Mouse (Mus musculus) ES-E14 (cell line): ENCODE data around the gene Wnk2.

ENCODE experiments used
- CHD2 ChIP-seq: IDR thresholded peaks from 2 replicates; pipeline ENCODE4 v1.6.1; 2014; ENCODE audit warnings: mild to moderate bottlenecking, low read depth, low read length, inconsistent platforms
- HCFC1 ChIP-seq: IDR thresholded peaks from 2 replicates; pipeline ENCODE4 v1.6.1; 2012; ENCODE audit warnings: low read length, inconsistent platforms, borderline replicate concordance; ENCODE audit not compliant: insufficient read depth
- MAFK ChIP-seq: IDR thresholded peaks from 2 replicates; pipeline ENCODE4 v1.6.1; 2014; ENCODE audit warnings: mild to moderate bottlenecking, low read depth, low read length, inconsistent platforms; ENCODE audit not compliant: insufficient read depth
- ZC3H11A ChIP-seq: IDR thresholded peaks from 2 replicates; pipeline ENCODE4 v1.6.1; 2012; ENCODE audit warnings: low read depth, mild to moderate bottlenecking, inconsistent platforms, low read length, borderline replicate concordance
- ZNF384 ChIP-seq: IDR thresholded peaks from 2 replicates; pipeline ENCODE4 v1.6.1; 2012; ENCODE audit warnings: low read depth, low read length, inconsistent platforms

DNA sequence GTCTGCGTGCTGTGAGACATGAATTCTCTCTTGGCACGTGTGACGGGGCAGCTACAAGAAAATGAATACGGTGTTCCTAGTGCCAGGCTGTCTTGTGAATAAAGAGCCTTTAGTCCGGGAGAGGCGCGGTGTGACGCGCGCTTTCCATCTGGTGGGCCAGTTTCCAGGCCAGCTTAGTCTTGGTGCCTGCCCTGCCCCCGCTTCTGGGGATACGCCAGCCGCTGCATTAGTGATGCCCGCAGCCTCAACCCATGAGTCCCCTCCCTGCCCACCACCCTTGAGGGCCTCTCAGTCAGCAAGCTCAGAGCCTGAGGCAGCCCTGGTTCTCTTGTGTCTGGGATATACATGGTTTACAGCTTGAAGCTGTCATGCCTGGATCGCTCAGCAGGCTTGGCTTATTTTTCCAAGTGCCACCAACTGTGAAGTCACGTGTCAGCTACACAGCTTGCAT is 131.5 kb downstream of the Wnk2 start:
- TF ChIP-seq CHD2, result no peak
- no peak for TF ChIP-seq ZNF384
- no peak for TF ChIP-seq ZC3H11A
- no peak for TF ChIP-seq MAFK
- TF ChIP-seq HCFC1, result no peak
